Mouse (Mus musculus) lung, adult 2 months (tissue): ENCODE results near the gene Ccdc78. TPM values are rescaled to one million over a fixed set of nuclear protein-coding genes. Genes with fewer than 3 reads are reported as not detected.

Experiments
- DNase-seq: peaks from one replicate; pipeline ENCODE4 v3.0.0; 2022
- H3K4me1 ChIP-seq: fragments of 200-500 bp; 2 replicates; pipeline ENCODE4 v1.6.1; 2011; ENCODE audit warnings: low read length; ENCODE audit not compliant: control insufficient read depth, insufficient read depth
- H3K4me3 ChIP-seq: fragments of 200-500 bp; replicated peaks from 2 replicates; pipeline ENCODE3; 2011; ENCODE audit warnings: low read depth, mild to moderate bottlenecking, control low read depth, low read length; ENCODE audit errors: extremely low read depth
- CTCF ChIP-seq: fragments of 200-500 bp; IDR thresholded peaks from 2 replicates; pipeline ENCODE4 v1.5.1; 2011; ENCODE audit warnings: mild to moderate bottlenecking, low read length, control low read depth; ENCODE audit not compliant: insufficient read depth
- POLR2A ChIP-seq: fragments of 200-500 bp; IDR thresholded peaks from 2 replicates; pipeline ENCODE4 v1.6.1; 2011; ENCODE audit warnings: low read depth, mild to moderate bottlenecking, control low read depth, low read length, borderline replicate concordance; ENCODE audit errors: extremely low read depth
- WGBS: fragments of 180-500 bp; shearing (Covaris S2); methylation state at CpG from one replicate; pipeline ENCODE4 v1.1.7; 2018; 5-methylcytosine and 5-hydroxymethylcytosine counted together
- polyA plus RNA-seq: library from polyadenylated mRNA; depleted of rRNA; stranded (reverse); fragments of >200 nt; gene quantifications from 2 replicates; pipeline ENCODE4 v1.2.3, GENCODE M21; 2012

Gene Ccdc78
- polyA plus RNA-seq, 1 experiment: 15.6 TPM

DNA sequence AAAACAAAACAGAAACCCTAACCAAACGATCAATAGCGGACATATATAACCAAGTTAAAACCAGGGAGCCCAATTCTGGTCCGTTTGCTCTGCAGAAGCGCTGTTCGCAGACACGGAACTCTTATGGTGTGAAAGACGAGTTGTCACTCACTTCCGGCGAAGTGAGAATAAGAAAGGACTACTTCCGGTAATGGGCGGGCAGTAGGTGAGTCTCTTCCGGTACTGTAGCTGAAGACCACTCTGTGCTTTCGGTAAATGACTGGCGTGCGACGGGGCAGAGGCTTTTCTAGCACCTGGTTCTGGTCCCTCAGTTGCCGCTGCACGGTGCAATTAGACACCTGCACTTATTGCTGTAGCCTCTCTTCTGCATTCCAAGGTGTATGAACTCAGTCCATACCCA, 37.1 kb downstream of the Ccdc78 start, which contains the start of gene Wdr24:
Gene Wdr24 (plus strand): TSS at position 176 of the 400 bp plus-strand sequence.
- no peak for TF ChIP-seq CTCF
- TF ChIP-seq POLR2A: peak; percentile 74; the same call in 1 of the 2 replicates
- WGBS: 0% methylated on average over 18 of the region's 18 CpGs
- Histone ChIP-seq H3K4me3 (peak within 1 kb of the TSS; percentile 76), H3K4me1 (peaks cover 9% of the 10 kb centered on the region)
- peak; percentile 77 for DNase-seq

DNA sequence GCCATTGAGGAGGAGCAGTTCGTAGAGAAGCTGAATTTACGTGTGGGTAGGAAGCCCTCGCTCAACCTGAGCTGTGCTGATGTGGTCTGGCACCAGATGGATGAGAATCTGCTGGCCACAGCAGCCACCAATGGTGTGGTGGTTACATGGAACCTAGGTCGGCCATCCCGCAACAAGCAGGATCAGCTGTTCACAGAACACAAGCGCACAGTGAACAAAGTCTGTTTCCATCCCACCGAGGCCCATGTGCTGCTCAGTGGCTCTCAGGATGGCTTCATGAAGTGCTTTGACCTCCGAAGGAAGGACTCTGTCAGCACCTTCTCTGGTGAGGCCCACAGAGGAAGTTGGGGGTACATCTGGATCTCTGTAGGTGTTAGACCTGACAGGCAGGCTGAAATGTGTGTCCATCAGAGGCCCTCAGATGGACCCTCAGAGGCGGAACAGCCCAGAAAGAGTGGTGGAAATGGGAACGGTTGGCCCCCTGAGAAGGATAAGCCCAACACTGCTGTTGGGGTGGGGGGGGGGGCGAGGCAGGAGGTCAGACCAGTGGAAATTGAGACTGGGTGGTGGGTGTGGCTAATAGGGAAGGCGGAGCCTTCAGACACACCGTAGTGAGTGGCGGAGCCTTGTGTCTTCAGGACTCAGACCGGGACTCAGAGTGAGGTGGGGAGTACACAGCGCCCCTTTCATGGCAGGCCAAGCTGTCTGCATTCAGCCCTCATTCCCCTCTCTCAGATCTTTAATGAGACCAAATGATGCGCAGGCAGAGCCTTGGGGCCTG, 38.2 kb downstream of the Ccdc78 start:
- H3K4me1 ChIP-seq: peaks cover 12% of the 10 kb centered on the region
- H3K4me3 ChIP-seq: no peak overlapping the region
- no peak for DNase-seq
- TF ChIP-seq CTCF: no peak
- 70% methylated on average over 16 of the region's 17 CpGs for WGBS

DNA sequence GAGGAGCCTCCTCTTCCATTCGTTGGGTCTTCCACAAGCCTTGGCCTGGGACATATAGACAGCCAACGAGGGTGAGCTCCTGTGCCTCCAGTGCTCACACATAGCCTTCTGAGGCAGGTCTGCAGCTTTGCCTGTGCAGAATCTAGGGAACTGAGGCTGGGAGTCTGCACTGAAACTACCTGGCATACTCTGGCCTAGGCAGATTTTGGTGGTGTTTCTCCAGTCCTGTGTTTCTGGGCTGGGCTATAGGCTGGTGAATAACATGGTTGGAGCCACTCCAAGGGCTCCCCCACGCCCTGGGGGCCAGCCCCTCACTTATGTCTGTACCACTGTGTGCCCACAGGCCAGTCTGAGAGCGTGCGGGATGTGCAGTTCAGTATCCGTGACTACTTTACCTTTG, 38.9 kb downstream of the Ccdc78 start:
- Histone ChIP-seq H3K4me3 (no peak overlapping the region), H3K4me1 (peaks cover 13% of the 10 kb centered on the region)
- no peak for TF ChIP-seq POLR2A
- no peak for TF ChIP-seq CTCF
- no peak for DNase-seq
- WGBS: 86% methylated on average over 6 of the region's 6 CpGs

DNA sequence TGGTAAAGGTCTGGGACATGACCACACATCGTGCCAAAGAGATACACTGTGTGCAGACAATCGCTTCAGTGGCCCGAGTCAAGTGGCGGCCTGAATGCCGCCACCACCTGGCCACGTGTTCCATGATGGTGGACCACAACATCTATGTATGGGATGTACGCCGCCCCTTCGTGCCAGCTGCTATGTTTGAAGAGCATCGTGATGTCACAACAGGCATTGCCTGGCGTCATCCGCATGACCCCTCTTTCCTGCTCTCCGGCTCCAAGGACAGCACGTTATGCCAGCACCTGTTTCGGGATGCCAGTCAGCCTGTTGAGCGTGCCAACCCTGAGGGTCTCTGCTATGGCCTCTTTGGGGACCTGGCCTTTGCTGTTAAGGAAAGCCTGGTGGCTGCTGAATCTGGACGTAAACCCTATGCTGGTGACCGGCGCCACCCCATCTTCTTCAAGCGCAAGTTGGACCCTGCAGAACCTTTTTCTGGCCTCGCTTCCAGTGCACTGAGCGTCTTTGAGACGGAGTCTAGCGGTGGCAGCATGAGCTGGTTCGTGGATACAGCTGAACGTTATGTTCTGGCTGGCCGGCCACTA, 39.7 kb downstream of the Ccdc78 start:
- no peak for TF ChIP-seq POLR2A
- no peak for TF ChIP-seq CTCF
- no peak overlapping the region for H3K4me3 ChIP-seq
- no peak for DNase-seq
- WGBS: 93% methylated on average over 27 of the region's 27 CpGs
- peaks cover 13% of the 10 kb centered on the region for H3K4me1 ChIP-seq

DNA sequence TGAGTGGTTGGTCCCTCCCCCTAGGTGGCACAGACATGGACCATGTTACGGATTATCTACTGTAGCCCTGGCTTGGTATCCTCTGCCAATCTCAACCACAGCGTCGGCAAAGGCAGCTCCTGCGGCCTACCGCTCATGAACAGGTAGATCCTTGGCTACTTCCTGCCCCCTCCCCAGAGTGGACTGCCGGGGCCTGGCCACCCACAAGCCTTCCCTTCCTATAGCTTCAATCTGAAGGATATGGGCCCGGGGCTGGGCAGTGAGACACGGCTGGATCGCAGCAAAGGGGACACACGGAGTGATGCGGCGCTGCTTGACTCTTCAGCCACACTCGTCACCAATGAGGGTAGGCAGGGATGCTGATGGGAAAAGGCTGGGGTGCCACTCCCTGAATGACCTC, 40.6 kb downstream of the Ccdc78 start:
- peaks cover 22% of the 10 kb centered on the region for H3K4me1 ChIP-seq
- no peak overlapping the region for H3K4me3 ChIP-seq
- no peak for TF ChIP-seq CTCF
- no peak for DNase-seq
- 95% methylated on average over 13 of the region's 13 CpGs for WGBS

DNA sequence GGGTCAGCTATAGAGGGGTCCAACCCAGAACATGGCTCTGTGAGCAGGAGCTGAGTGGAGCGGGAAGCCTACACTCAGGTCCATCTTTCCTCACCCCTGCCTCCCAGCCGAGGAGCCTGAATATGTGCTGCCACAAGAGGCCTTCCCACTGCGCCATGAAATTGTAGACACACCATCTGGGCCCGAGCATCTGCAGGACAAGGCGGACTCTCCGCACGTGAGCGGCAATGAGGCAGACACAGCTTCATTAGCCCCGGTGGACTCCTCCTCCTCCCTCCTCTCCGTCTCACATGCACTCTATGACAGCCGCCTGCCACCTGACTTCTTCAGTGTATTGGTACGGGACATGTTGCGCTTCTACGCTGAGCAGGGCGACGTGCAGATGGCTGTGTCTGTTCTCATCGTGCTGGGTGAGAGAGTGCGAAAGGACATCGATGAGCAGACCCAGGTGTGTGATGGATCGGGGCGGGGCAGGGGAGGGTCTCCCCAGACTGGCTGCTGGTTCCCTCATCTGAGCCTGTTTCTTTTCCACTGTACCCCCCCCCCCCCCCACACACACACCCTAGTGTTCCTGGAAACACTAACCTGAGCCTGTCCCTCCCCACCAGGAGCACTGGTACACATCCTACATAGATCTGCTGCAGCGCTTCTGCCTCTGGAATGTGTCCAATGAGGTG, 41.3 kb downstream of the Ccdc78 start:
- H3K4me3 ChIP-seq: no peak overlapping the region
- TF ChIP-seq POLR2A (no peak), CTCF (no peak)
- no peak for DNase-seq
- H3K4me1 ChIP-seq: peaks cover 23% of the 10 kb centered on the region
- WGBS: 94% methylated on average over 22 of the region's 22 CpGs

DNA sequence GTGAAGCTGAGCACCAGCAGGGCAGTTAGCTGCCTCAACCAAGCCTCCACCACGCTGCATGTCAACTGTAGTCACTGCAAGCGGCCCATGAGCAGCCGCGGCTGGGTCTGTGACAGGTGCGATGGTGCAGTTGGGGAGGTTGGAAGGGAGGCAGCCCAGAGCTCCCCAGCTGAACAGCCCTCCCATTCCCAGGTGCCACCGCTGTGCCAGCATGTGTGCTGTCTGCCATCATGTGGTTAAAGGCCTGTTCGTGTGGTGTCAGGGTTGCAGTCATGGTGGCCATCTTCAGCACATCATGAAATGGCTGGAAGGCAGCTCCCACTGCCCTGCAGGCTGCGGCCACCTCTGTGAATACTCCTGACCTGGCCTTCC, 41.8 kb downstream of the Ccdc78 start:
- 76% methylated on average over 8 of the region's 8 CpGs for WGBS
- TF ChIP-seq CTCF (no peak), POLR2A (no peak)
- Histone ChIP-seq H3K4me3 (peak overlapping the region; percentile 95), H3K4me1 (peaks cover 23% of the 10 kb centered on the region)
- DNase-seq: no peak

DNA sequence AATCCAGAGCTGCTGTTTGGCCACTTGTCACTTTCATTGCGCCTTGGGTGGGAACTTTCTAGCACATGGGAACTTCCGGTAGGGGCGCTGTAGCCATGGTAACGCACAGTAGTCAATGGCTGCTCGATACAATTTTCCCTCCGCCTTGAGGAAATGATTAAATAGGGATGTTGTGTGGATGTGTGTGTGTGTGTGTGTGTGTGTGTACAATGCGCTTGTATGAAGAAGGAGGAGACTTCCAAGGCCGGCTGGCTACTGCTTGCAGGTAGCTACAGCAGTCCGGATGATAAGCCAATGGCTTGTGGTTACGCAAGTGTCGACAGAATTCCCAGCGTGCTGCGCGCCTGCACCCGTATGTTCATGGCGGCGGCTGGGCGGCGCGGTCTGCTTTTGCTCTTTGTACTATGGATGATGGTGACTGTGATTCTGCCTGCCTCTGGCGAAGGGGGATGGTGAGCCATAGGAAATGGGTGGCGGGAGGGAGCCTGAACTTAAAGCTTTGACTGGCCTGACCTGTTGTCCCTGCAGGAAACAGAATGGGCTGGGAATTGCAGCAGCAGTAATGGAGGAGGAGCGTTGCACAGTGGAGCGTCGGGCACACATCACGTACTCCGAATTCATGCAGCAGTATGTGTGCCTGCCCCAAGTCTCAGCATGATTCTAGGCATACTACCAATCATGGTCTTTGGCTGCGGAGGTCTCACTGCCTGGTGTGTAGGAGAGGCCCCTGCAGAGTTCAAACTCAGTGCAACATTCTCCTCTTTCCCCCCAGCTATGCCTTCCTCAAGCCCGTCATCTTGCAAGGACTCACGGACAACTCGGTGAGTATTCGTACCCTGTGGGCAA, 42.6 kb downstream of the Ccdc78 start, which contains the start of gene Jmjd8:
Gene Jmjd8 (plus strand): TSS at position 156 of the 846 bp plus-strand sequence.
- H3K4me3 ChIP-seq: peak within 1 kb of the TSS; percentile 95
- 0 out of 2 replicates have a peak, but pooled peaks have one; percentile 14 for TF ChIP-seq CTCF
- TF ChIP-seq POLR2A: peak; percentile 56; the same call in 1 of the 2 replicates
- WGBS: 2% methylated on average over 32 of the region's 32 CpGs
- peak; percentile 73 for DNase-seq
- H3K4me1 ChIP-seq: peaks cover 23% of the 10 kb centered on the region

DNA sequence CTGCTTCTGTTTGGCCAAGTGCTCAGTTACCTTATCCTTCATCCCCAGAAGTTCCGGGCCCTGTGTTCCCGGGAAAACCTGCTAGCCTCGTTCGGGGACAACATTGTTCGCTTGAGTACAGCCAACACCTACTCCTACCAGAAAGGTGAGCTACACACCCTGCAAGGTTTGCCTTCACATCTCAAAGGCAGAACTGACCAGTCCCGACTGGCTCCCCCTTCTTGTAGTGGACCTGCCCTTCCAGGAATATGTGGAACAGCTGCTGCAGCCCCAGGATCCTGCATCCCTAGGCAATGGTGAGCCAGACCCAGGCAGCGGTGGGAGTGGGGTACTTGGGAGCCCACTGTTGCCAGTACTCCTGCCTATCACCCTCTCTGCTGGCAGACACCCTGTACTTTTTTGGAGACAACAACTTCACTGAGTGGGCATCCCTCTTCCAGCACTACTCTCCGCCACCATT, 43.2 kb downstream of the Ccdc78 start:
- no peak for DNase-seq
- WGBS: 33% methylated on average over 8 of the region's 8 CpGs

More for the DNA sequence above, 43.2 kb downstream of the Ccdc78 start:
- peaks cover 22% of the 10 kb centered on the region for H3K4me1 ChIP-seq
- peak overlapping the region; percentile 95 for H3K4me3 ChIP-seq
- TF ChIP-seq CTCF: no peak
- no peak for TF ChIP-seq POLR2A
